Mouse (Mus musculus) adrenal gland, postnatal 36 days (tissue): ENCODE data around the gene Olfr1472. TPM values are rescaled to one million over a fixed set of nuclear protein-coding genes. Genes with fewer than 3 reads are reported as not detected.
"Not testable (repeated sequence)": the region's sequence is repeated elsewhere in the genome, so short reads cannot be mapped to it uniquely, and the experiment has no call there.

Experiments used
- DNase-seq, 2 experiments: peaks; one replicate each; pipeline ENCODE4 v3.0.0; 2021; ENCODE audit warnings: mixed read lengths in 1 of 2
- long read RNA-seq, 2 experiments: library from polyadenylated mRNA; stranded (forward); transcript quantifications; one replicate each; pipeline ENCODE4 v2.0.0; 2021; ENCODE audit warnings: borderline sequencing depth in 2 of 2
- total RNA-seq, 2 experiments: library from RNA; stranded (reverse); gene quantifications; 2 replicates each; pipeline ENCODE4 v1.2.3; 2021

The Olfr1472 gene
- not detected for total RNA-seq
- long read RNA-seq, experiment 1 = 0 reads
- long read RNA-seq, experiment 2 = 0 reads

DNA sequence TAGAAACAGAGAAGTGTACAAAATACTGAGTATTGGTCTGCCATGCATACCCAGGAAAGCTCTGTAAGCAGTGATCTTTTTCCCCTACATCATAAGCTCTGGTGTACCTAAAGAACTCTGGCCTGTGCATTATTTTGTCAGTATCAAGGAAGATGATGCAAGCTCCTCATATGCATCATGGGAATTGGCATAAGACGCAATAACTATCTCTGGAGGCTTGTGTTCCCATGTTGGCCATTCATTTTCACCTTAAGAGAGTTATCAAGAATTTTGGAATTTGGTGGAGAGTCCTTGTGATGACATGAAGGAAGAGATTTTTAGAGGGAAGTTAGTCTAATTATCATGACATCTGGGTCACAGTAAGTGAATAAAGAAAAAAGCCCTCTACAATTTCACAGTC, at the start of gene Olfr1472:
Olfr1472 (minus strand) TSS at position 101 of the 400 bp plus-strand sequence.
- no peak for DNase-seq

DNA sequence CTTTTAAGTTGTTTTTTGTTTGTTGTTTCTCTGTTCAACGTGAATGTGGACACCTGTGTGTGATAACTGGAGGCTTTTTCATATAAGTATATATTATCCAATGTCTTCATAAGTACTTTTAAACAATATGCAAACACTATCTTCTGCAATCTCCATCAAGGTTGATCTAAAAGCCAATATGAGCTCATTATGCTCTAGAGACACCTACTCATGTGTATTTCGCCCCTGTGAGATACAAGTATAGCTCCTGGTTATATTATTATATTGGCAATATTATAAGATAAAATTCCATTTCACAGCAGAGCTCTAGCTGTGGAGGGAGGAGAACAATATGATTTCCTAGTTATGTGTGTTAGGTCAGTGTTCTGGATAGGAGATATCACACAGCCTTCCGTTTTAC, 44.4 kb upstream of the Olfr1472 start, which contains the start of gene Olfr1477:
Olfr1477 (plus strand) TSS at position 301 of the 400 bp plus-strand sequence.
- no peak for DNase-seq

DNA sequence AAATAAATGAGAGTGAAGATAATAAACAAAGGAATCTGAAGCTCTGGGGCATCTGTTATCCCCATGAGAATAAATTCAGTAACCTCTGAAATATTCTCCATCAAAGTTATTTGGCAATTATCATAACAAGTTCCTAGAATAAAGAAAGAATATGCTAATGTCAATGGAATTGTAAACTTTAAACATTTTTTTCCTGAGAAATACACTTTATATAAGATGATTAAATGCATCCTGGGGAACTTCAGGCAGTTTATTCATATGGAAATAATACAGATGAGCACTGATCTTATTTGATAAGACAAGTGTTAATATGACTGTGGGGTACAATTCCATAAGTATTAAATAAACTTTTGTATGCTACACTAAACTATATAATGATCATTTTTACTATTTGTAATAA, 24.2 kb upstream of the Olfr1472 start, which contains the start of gene Olfr1475:
Olfr1475 (minus strand) TSS at position 101 of the 400 bp plus-strand sequence.
- DNase-seq = no peak

DNA sequence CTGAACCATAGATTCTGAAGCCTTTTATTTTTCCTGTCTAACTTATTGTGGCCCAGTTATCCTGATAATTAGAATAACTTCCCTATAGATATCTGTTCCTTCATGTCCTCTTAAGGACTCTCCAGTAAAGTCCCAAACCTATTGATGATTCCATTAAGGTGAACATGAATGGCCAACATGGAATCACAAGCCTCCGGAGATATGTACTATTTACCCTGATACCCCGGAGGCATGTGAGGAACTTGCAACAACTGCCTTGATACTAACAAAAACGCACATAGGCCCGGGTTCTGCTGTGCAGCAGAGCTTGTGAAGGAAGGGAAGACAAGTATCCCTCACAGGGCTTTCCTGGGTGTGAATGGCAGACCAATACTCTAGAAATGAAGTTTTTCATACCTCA, 13.4 kb upstream of the Olfr1472 start, which contains the start of gene Olfr1474:
Olfr1474 (plus strand) TSS at position 301 of the 400 bp plus-strand sequence.
- not testable (repeated sequence) for DNase-seq

DNA sequence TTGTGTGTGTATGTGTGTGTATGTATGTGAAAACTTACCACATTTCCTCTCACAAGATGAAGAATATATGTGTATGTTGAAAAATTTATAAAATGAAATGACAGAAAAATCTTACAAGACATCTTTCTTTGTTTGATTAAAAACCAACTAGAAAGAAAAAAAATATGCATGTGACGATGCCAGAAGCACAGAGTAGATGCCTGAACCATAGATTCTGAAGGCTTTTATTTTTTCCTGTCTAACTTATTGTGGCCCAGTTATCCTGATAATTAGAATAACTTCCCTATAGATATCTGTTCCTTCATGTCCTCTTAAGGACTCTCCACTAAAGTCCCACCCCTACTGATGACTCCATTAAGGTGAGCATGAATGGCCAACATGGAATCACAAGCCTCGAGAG, 12.8 kb downstream of the Olfr1472 start, which contains the start of gene Olfr1471:
Olfr1471 (plus strand) TSS at position 301 of the 400 bp plus-strand sequence.
- DNase-seq = not testable (repeated sequence)

DNA sequence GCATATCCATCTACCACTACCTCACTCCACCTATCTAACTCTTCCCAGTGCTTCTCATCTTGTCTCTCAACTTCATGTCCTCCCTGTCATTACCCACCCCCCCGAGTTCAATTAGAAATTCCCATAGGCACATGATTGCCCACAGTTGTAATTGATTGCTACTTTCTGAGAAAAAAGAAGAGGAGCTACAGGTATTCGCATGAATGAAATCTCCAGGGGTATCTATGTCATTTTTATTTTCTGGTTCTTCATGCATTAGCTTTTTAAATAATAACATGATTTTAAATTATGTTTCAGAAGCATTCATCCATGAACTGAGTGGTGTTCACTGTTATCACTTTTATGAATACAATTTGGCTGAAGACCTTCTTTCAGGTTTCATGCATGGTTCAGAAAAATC, 48.3 kb downstream of the Olfr1472 start, which contains the start of gene Olfr1469:
Olfr1469 (plus strand) TSS at position 301 of the 400 bp plus-strand sequence.
- DNase-seq = no peak

Other genes starting within 250 kb of the Olfr1472 start
- not detected for gene Olfr1463, start 224.8 kb downstream of the Olfr1472 start, total RNA-seq
- not detected for gene Olfr1465, start 140.5 kb downstream of the Olfr1472 start, total RNA-seq
- not detected for gene Olfr1466, start 117.2 kb downstream of the Olfr1472 start, total RNA-seq
- not detected for gene Olfr1467, start 93.8 kb downstream of the Olfr1472 start, total RNA-seq
- gene Olfr1469, start 48.2 kb downstream of the Olfr1472 start, total RNA-seq = not detected
- not detected for gene Olfr1471, start 12.7 kb downstream of the Olfr1472 start, total RNA-seq
- gene Olfr1474, start 13.5 kb upstream of the Olfr1472 start, total RNA-seq = not detected
- not detected for gene Olfr1475, start 24.1 kb upstream of the Olfr1472 start, total RNA-seq
- gene Olfr1477, start 44.5 kb upstream of the Olfr1472 start, total RNA-seq = not detected
- not detected for gene Olfr1480, start 71.8 kb upstream of the Olfr1472 start, total RNA-seq
- gene Olfr1484, start 127.4 kb upstream of the Olfr1472 start, total RNA-seq = not detected
- not detected for gene Olfr1487, start 161.3 kb upstream of the Olfr1472 start, total RNA-seq
- not detected for gene Olfr1489, start 175.5 kb upstream of the Olfr1472 start, total RNA-seq
- gene Olfr1490, start 195.0 kb upstream of the Olfr1472 start, total RNA-seq = not detected
- not detected for gene Olfr1491, start 241.2 kb upstream of the Olfr1472 start, total RNA-seq